Mouse (Mus musculus): ENCODE data around the gene Gm9736. TPM values are rescaled to one million over a fixed set of nuclear protein-coding genes. Genes with fewer than 3 reads are reported as not detected.
"Not testable (repeated sequence)": the region's sequence is repeated elsewhere in the genome, so short reads cannot be mapped to it uniquely, and the experiment has no call there.

Gm9736 gene
- polyA plus RNA-seq, 1 experiment from 2014 or later: not detected

GRCm38 (mm10) chr10:77738929-77739328 is 12.2 kb downstream of the Gm9736 start:
- no peaks in the 10 kb centered on the region for H3K27me3 ChIP-seq (replicated peaks; ENCODE audit: control insufficient read depth, insufficient read depth, low read length)
- no peak overlapping the region for H3K4me2 ChIP-seq (ENCODE audit: low read length)
- no peak overlapping the region for H3K9ac ChIP-seq (replicated peaks; ENCODE audit: low read depth, low read length)
- no peak overlapping the region for H3K27ac ChIP-seq (ENCODE audit: low read length)
- ATAC-seq: no peak
- no peaks in the 10 kb centered on the region; the same call in 1 of the 2 replicates for H3K9me3 ChIP-seq (ENCODE audit: control insufficient read depth, low read length)
- H3K4me3 ChIP-seq (replicated peaks; ENCODE audit: low read length): no peak overlapping the region
- WGBS: 91% methylated on average over 4 of the region's 4 CpGs
- H3K4me1 ChIP-seq (replicated peaks; ENCODE audit: control insufficient read depth, insufficient read depth, low read length): no peaks in the 10 kb centered on the region
- no peaks in the 10 kb centered on the region for H3K36me3 ChIP-seq (ENCODE audit: control insufficient read depth, insufficient read depth)

DNA sequence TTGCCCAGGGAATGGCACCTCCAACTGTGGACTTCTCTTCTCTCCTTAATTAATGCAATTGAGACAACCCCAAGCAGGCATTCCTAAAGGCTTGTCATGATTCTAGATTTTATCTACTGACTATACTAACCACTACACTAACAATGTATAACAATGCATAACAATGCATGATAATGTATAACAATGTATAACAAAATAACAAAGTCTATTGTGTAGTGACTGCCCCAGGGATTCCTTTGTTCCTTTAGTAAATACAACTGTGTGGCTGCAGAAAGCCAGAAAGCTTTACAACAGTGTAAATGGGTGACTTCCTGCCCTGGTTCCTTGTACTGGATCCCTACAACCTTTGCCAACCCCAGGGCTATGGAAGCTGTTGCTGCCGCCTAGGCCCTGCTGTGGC is 15.2 kb downstream of the Gm9736 start:
- Histone ChIP-seq H3K36me3 (ENCODE audit: control insufficient read depth, insufficient read depth) (no peaks in the 10 kb centered on the region), H3K9ac (replicated peaks; ENCODE audit: low read depth, low read length) (no peak overlapping the region), H3K4me3 (replicated peaks; ENCODE audit: low read length) (no peak overlapping the region), H3K27ac (ENCODE audit: low read length) (no peak overlapping the region), H3K27me3 (replicated peaks; ENCODE audit: control insufficient read depth, insufficient read depth, low read length) (no peaks in the 10 kb centered on the region), H3K9me3 (ENCODE audit: control insufficient read depth, low read length) (no peaks in the 10 kb centered on the region; the same call in 1 of the 2 replicates), H3K4me1 (replicated peaks; ENCODE audit: control insufficient read depth, insufficient read depth, low read length) (no peaks in the 10 kb centered on the region), H3K4me2 (ENCODE audit: low read length) (no peak overlapping the region)
- no peak for ATAC-seq
- 89% methylated on average over 1 of the region's 1 CpGs for WGBS

GRCm38 (mm10) chr10:77729241-77729640 is 21.9 kb downstream of the Gm9736 start:
- 51% methylated on average over 4 of the region's 4 CpGs for WGBS
- H3K27ac ChIP-seq (ENCODE audit: low read length): no peak overlapping the region
- no peaks in the 10 kb centered on the region for H3K27me3 ChIP-seq (replicated peaks; ENCODE audit: control insufficient read depth, insufficient read depth, low read length)
- no peak for ATAC-seq
- H3K9ac ChIP-seq (replicated peaks; ENCODE audit: low read depth, low read length): no peak overlapping the region
- no peak overlapping the region for H3K4me2 ChIP-seq (ENCODE audit: low read length)
- no peaks in the 10 kb centered on the region for H3K36me3 ChIP-seq (ENCODE audit: control insufficient read depth, insufficient read depth)
- H3K4me3 ChIP-seq (replicated peaks; ENCODE audit: low read length): no peak overlapping the region
- H3K9me3 ChIP-seq (ENCODE audit: control insufficient read depth, low read length): no peaks in the 10 kb centered on the region
- no peaks in the 10 kb centered on the region for H3K4me1 ChIP-seq (replicated peaks; ENCODE audit: control insufficient read depth, insufficient read depth, low read length)

GRCm38 (mm10) chr10:77728280-77728679 is 22.9 kb downstream of the Gm9736 start:
- WGBS: 61% methylated on average over 4 of the region's 4 CpGs
- no peak for ATAC-seq

DNA sequence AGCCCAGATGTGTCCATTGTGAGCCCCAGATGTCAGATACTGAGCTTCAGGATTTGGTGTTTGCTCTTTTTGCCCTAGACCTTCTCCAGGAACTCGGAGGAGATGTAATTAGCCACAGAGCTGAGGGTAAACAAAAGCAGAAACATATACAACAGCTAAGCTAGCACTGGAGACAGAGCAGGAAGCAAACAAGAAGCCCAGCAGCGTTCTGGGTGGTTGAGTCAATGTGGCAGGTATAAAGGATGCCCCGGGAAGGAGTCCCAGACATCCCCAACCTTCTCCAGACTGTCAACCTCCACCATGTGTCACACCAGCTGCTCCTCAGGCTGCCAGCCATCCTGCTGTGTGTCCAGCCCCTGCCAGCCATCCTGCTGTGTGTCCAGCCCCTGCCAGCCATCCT is 25.0 kb downstream of the Gm9736 start, which contains the start of gene Gm10100:
Gene Gm10100 (plus strand): TSS at position 301 of the 400 bp plus-strand sequence.
- H3K27me3 ChIP-seq (replicated peaks; ENCODE audit: control insufficient read depth, insufficient read depth, low read length): no peaks in the 10 kb centered on the region
- no peaks in the 10 kb centered on the region for H3K4me1 ChIP-seq (replicated peaks; ENCODE audit: control insufficient read depth, insufficient read depth, low read length)
- WGBS: 28% methylated on average over 3 of the region's 3 CpGs
- no peak within 1 kb of the TSS for H3K4me3 ChIP-seq (replicated peaks; ENCODE audit: low read length)
- no peak within 1 kb of the TSS for H3K9ac ChIP-seq (replicated peaks; ENCODE audit: low read depth, low read length)
- no peak for ATAC-seq
- no peaks in the 10 kb centered on the region for H3K36me3 ChIP-seq (ENCODE audit: control insufficient read depth, insufficient read depth)
- no peak within 1 kb of the TSS for H3K27ac ChIP-seq (ENCODE audit: low read length)
- H3K4me2 ChIP-seq (ENCODE audit: low read length): no peak within 1 kb of the TSS
- H3K9me3 ChIP-seq (ENCODE audit: control insufficient read depth, low read length): no peaks in the 10 kb centered on the region

More at GRCm38 (mm10) chr10:77728280-77728679, 22.9 kb downstream of the Gm9736 start:
- H3K9ac ChIP-seq (replicated peaks; ENCODE audit: low read depth, low read length): no peak overlapping the region
- H3K27ac ChIP-seq (ENCODE audit: low read length): no peak overlapping the region
- H3K36me3 ChIP-seq (ENCODE audit: control insufficient read depth, insufficient read depth): no peaks in the 10 kb centered on the region
- H3K27me3 ChIP-seq (replicated peaks; ENCODE audit: control insufficient read depth, insufficient read depth, low read length): no peaks in the 10 kb centered on the region
- H3K4me3 ChIP-seq (replicated peaks; ENCODE audit: low read length): no peak overlapping the region
- H3K4me2 ChIP-seq (ENCODE audit: low read length): no peak overlapping the region
- no peaks in the 10 kb centered on the region for H3K4me1 ChIP-seq (replicated peaks; ENCODE audit: control insufficient read depth, insufficient read depth, low read length)
- H3K9me3 ChIP-seq (ENCODE audit: control insufficient read depth, low read length): no peaks in the 10 kb centered on the region

- no peaks in the 10 kb centered on the region for H3K36me3 ChIP-seq (ENCODE audit: control insufficient read depth, insufficient read depth)
- WGBS: 70% methylated on average over 8 of the region's 8 CpGs
- H3K4me3 ChIP-seq (replicated peaks; ENCODE audit: low read length): no peak overlapping the region
- H3K27ac ChIP-seq (ENCODE audit: low read length): no peak overlapping the region
- no peaks in the 10 kb centered on the region for H3K27me3 ChIP-seq (replicated peaks; ENCODE audit: control insufficient read depth, insufficient read depth, low read length)
- H3K9me3 ChIP-seq (ENCODE audit: control insufficient read depth, low read length): no peaks in the 10 kb centered on the region
- no peak for ATAC-seq
- H3K4me1 ChIP-seq (replicated peaks; ENCODE audit: control insufficient read depth, insufficient read depth, low read length): no peaks in the 10 kb centered on the region
- H3K9ac ChIP-seq (replicated peaks; ENCODE audit: low read depth, low read length): no peak overlapping the region
- H3K4me2 ChIP-seq (ENCODE audit: low read length): no peak overlapping the region
Measured at GRCm38 (mm10) chr10:77724855-77725254, 26.3 kb downstream of the Gm9736 start.

- not testable (repeated sequence) for H3K9ac ChIP-seq (replicated peaks; ENCODE audit: low read depth, low read length); H3K27me3 ChIP-seq (replicated peaks; ENCODE audit: control insufficient read depth, insufficient read depth, low read length); H3K27ac ChIP-seq (ENCODE audit: low read length); ATAC-seq; H3K4me3 ChIP-seq (replicated peaks; ENCODE audit: low read length); H3K36me3 ChIP-seq (ENCODE audit: control insufficient read depth, insufficient read depth); H3K4me2 ChIP-seq (ENCODE audit: low read length); H3K9me3 ChIP-seq (ENCODE audit: control insufficient read depth, low read length); H3K4me1 ChIP-seq (replicated peaks; ENCODE audit: control insufficient read depth, insufficient read depth, low read length)
- 86% methylated on average over 1 of the region's 1 CpGs for WGBS
Measured at GRCm38 (mm10) chr10:77720299-77720698, 30.9 kb downstream of the Gm9736 start, which contains the start of gene Krtap12-1. TSS of gene Krtap12-1 (plus strand) at chr10:77720599.

DNA sequence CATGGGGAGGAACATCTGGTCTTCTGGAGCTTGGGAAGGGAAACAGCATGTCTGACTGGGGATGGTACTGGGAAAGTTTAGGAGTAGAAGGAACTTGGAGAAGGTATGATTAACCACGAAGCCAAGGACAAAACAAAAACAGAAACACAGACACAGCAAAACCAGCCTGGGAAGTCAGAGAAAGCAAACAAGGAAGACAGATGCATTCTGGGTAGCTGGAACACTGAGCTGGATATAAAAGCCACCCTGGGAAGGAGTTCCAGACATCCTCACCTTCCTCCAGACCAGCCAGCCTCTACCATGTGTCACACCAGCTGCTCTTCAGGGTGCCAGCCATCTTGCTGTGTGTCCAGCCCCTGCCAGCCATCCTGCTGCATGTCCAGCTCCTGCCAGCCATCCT is 35.6 kb downstream of the Gm9736 start, which contains the start of gene Gm10142:
Gene Gm10142 (plus strand): TSS at position 301 of the 400 bp plus-strand sequence.
- Histone ChIP-seq H3K9me3 (ENCODE audit: control insufficient read depth, low read length) (no peaks in the 10 kb centered on the region), H3K27ac (ENCODE audit: low read length) (no peak within 1 kb of the TSS), H3K4me1 (replicated peaks; ENCODE audit: control insufficient read depth, insufficient read depth, low read length) (no peaks in the 10 kb centered on the region), H3K27me3 (replicated peaks; ENCODE audit: control insufficient read depth, insufficient read depth, low read length) (no peaks in the 10 kb centered on the region), H3K9ac (replicated peaks; ENCODE audit: low read depth, low read length) (no peak within 1 kb of the TSS), H3K4me3 (replicated peaks; ENCODE audit: low read length) (no peak within 1 kb of the TSS), H3K36me3 (ENCODE audit: control insufficient read depth, insufficient read depth) (no peaks in the 10 kb centered on the region), H3K4me2 (ENCODE audit: low read length) (no peak within 1 kb of the TSS)
- no peak for ATAC-seq
- WGBS: 91% methylated on average over 1 of the region's 1 CpGs

DNA sequence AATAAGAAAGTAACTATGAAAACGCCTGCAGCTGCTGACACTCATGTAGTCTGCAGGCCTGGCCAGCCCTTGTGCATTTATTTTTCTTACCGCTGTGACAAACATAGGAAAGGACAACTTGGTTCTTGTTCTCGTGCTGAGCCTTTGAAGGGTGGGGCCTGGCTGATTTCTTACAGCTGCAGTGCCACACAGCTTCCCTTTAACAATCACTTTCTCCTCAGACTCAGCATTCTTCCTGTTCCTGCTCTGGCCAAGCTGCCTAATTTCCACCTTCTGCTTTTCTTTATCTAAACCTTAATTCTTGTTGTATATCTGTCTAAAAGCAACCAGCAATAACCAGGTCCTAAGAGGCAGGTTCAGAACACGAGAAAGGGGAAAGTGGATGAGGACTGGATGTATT is 37.4 kb downstream of the Gm9736 start:
- Histone ChIP-seq H3K27ac (ENCODE audit: low read length) (no peak overlapping the region), H3K36me3 (ENCODE audit: control insufficient read depth, insufficient read depth) (no peaks in the 10 kb centered on the region), H3K4me1 (replicated peaks; ENCODE audit: control insufficient read depth, insufficient read depth, low read length) (no peaks in the 10 kb centered on the region), H3K27me3 (replicated peaks; ENCODE audit: control insufficient read depth, insufficient read depth, low read length) (no peaks in the 10 kb centered on the region), H3K9me3 (ENCODE audit: control insufficient read depth, low read length) (no peaks in the 10 kb centered on the region), H3K9ac (replicated peaks; ENCODE audit: low read depth, low read length) (no peak overlapping the region), H3K4me3 (replicated peaks; ENCODE audit: low read length) (no peak overlapping the region), H3K4me2 (ENCODE audit: low read length) (no peak overlapping the region)
- ATAC-seq: no peak
- 74% methylated on average over 4 of the region's 4 CpGs for WGBS

GRCm38 (mm10) chr10:77711157-77711556 is 40.0 kb downstream of the Gm9736 start, which contains the start of gene Gm10024:
TSS of gene Gm10024 (plus strand) at chr10:77711457.
- H3K36me3 ChIP-seq (ENCODE audit: control insufficient read depth, insufficient read depth); ATAC-seq: not testable (repeated sequence)

More at GRCm38 (mm10) chr10:77711157-77711556, 40.0 kb downstream of the Gm9736 start, which contains the start of gene Gm10024:
- not testable (repeated sequence) for H3K4me1 ChIP-seq (replicated peaks; ENCODE audit: control insufficient read depth, insufficient read depth, low read length); H3K4me3 ChIP-seq (replicated peaks; ENCODE audit: low read length); H3K9ac ChIP-seq (replicated peaks; ENCODE audit: low read depth, low read length); H3K27me3 ChIP-seq (replicated peaks; ENCODE audit: control insufficient read depth, insufficient read depth, low read length); H3K4me2 ChIP-seq (ENCODE audit: low read length); H3K27ac ChIP-seq (ENCODE audit: low read length); H3K9me3 ChIP-seq (ENCODE audit: control insufficient read depth, low read length)
